Mouse (Mus musculus) MEL (cell line): ENCODE results near the gene Tbc1d1.

Experiments used
- CHD2 ChIP-seq: IDR thresholded peaks from 2 replicates; pipeline ENCODE4 v1.6.1; 2011; ENCODE audit warnings: low read length, improper control_type of control experiment
- CTCF ChIP-seq, 3 experiments: IDR thresholded peaks in 2 of 3; conservative IDR thresholded peaks in 1 of 3; 2 replicates each; pipeline ENCODE4 v1.5.1; 2011 to 2012; ENCODE audit warnings: low read length in 3 of 3, low read depth in 2 of 3, mild to moderate bottlenecking in 2 of 3, improper control_type of control experiment in 1 of 3, inconsistent platforms in 1 of 3, mixed read lengths in 1 of 3, moderate library complexity in 1 of 3; ENCODE audit not compliant: control insufficient read depth in 1 of 3, insufficient read depth in 1 of 3, poor library complexity in 1 of 3, severe bottlenecking in 1 of 3
- HCFC1 ChIP-seq: IDR thresholded peaks from 2 replicates; pipeline ENCODE4 v1.6.1; 2012; ENCODE audit warnings: low read depth, mild to moderate bottlenecking, inconsistent platforms, low read length, improper control_type of control experiment, moderate library complexity
- JUND ChIP-seq: IDR thresholded peaks from 2 replicates; pipeline ENCODE4 v1.6.1; 2011; ENCODE audit warnings: low read depth, mild to moderate bottlenecking, improper control_type of control experiment, low read length
- KAT2A ChIP-seq: conservative IDR thresholded peaks from 2 replicates; pipeline ENCODE4 v1.6.1; 2012; ENCODE audit warnings: low read depth, low read length, improper control_type of control experiment, inconsistent platforms
- MEF2A ChIP-seq: IDR thresholded peaks from 2 replicates; pipeline ENCODE4 v1.6.1; 2014; ENCODE audit warnings: low read depth, mild to moderate bottlenecking, inconsistent platforms, low read length, improper control_type of control experiment; ENCODE audit not compliant: poor library complexity, insufficient replicate concordance, severe bottlenecking; ENCODE audit errors: extremely low read depth
- MYC ChIP-seq: IDR thresholded peaks from 2 replicates; pipeline ENCODE4 v1.6.1; 2011; ENCODE audit warnings: low read depth, mild to moderate bottlenecking, low read length, improper control_type of control experiment, moderate library complexity
- UBTF ChIP-seq: IDR thresholded peaks from 2 replicates; pipeline ENCODE4 v1.6.1; 2012; ENCODE audit warnings: low read depth, mild to moderate bottlenecking, inconsistent platforms, low read length, improper control_type of control experiment, moderate library complexity, borderline replicate concordance; ENCODE audit not compliant: insufficient read depth
- USF1 ChIP-seq: IDR thresholded peaks from 2 replicates; pipeline ENCODE4 v1.6.1; 2014; ENCODE audit warnings: low read depth, mild to moderate bottlenecking, inconsistent platforms, low read length, improper control_type of control experiment, moderate library complexity
- ZKSCAN1 ChIP-seq: IDR thresholded peaks from 2 replicates; pipeline ENCODE4 v1.6.1; 2012; ENCODE audit warnings: low read depth, mild to moderate bottlenecking, inconsistent platforms, low read length, improper control_type of control experiment, moderate library complexity

- TF ChIP-seq ZKSCAN1 (no peak), CHD2 (no peak), CTCF (IDR thresholded peaks at IDR 0.05 in 2 of 3, conservative IDR thresholded peaks at IDR 0.05 in 1 of 3; ENCODE audit: control insufficient read depth in 1 of 3, insufficient read depth in 1 of 3, low read depth in 2 of 3, low read length in 3 of 3, poor library complexity in 1 of 3, severe bottlenecking in 1 of 3) (peak; percentile 72 to 82 (median 77)), USF1 (no peak), UBTF (no peak), JUND (no peak), MEF2A (no peak), MYC (no peak), HCFC1 (no peak), KAT2A (no peak)
Measured at GRCm38 (mm10) chr5:64136325-64136724, 19.8 kb upstream of the Tbc1d1 start.
